Mouse (Mus musculus) lung, postnatal 0 days (tissue): ENCODE measurements around the gene Cyp11a1. TPM values are rescaled to one million over a fixed set of nuclear protein-coding genes. Genes with fewer than 3 reads are reported as not detected.

Experiments
- ATAC-seq: fragments of 200-750 bp; cut with Nextera tagmentation; 2 replicates; pipeline ENCODE4 v1.8.0; 2017; ENCODE audit warnings: moderate library complexity
- DNase-seq: peaks from one replicate; pipeline ENCODE4 v3.0.0-alpha.2; 2016; ENCODE audit warnings: low spot score
- H3K27ac ChIP-seq: fragments of 300-500 bp; sonication (generic); 2 replicates; pipeline ENCODE4 v1.5.1; 2014; ENCODE audit warnings: antibody characterized with exemption, mild to moderate bottlenecking, low read length, mixed read lengths
- H3K27me3 ChIP-seq: fragments of 300-500 bp; sonication (generic); replicated peaks from 2 replicates; pipeline ENCODE4 v1.6.1; 2014; ENCODE audit warnings: low read length, mixed read lengths; ENCODE audit not compliant: insufficient read depth
- H3K36me3 ChIP-seq: fragments of 300-500 bp; sonication (generic); 2 replicates; pipeline ENCODE4 v1.6.1; 2014; ENCODE audit warnings: low read length, mixed read lengths; ENCODE audit not compliant: insufficient read depth
- H3K4me1 ChIP-seq: fragments of 300-500 bp; sonication (generic); 2 replicates; pipeline ENCODE4 v1.6.1; 2014; ENCODE audit warnings: antibody characterized with exemption, low read depth, low read length, mixed read lengths; ENCODE audit not compliant: insufficient read depth
- H3K4me2 ChIP-seq: fragments of 300-500 bp; sonication (generic); replicated peaks from 2 replicates; pipeline ENCODE4 v1.6.1; 2014; ENCODE audit warnings: low read depth, mild to moderate bottlenecking, low read length, moderate library complexity, mixed read lengths
- H3K4me3 ChIP-seq: fragments of 300-500 bp; sonication (generic); 2 replicates; pipeline ENCODE4 v1.5.1; 2014; ENCODE audit warnings: low read depth, low read length
- H3K9ac ChIP-seq: fragments of 300-500 bp; sonication (generic); replicated peaks from 2 replicates; pipeline ENCODE4 v1.6.1; 2014; ENCODE audit warnings: low read depth, mild to moderate bottlenecking
- H3K9me3 ChIP-seq: fragments of 300-500 bp; sonication (generic); 2 replicates; pipeline ENCODE4 v1.6.1; 2016; ENCODE audit warnings: low read length, mixed read lengths
- CTCF ChIP-seq: IDR thresholded peaks from 2 replicates; pipeline ENCODE4 v1.5.1; 2016; ENCODE audit warnings: antibody characterized with exemption, mild to moderate bottlenecking
- EP300 ChIP-seq: IDR thresholded peaks from 2 replicates; pipeline ENCODE4 v1.6.1; 2016; ENCODE audit warnings: antibody characterized with exemption, mild to moderate bottlenecking, control low read depth
- WGBS: fragments of 180-500 bp; shearing (Covaris S2); extraction: QIAGEN DNeasy Blood & Tissue Kit; methylation state at CpG from one replicate; pipeline ENCODE4 v1.1.7; 2014; 5-methylcytosine and 5-hydroxymethylcytosine counted together
- polyA plus RNA-seq: library from polyadenylated mRNA; unstranded; fragments of >200 nt; fragmentation: Nextera tagmentation; extraction: Ambion mirVana; gene quantifications from 2 replicates; pipeline ENCODE4 v1.2.1, GENCODE M21; 2015

Cyp11a1 gene
- polyA plus RNA-seq, 1 experiment from 2014 or later = 1.2 TPM

DNA sequence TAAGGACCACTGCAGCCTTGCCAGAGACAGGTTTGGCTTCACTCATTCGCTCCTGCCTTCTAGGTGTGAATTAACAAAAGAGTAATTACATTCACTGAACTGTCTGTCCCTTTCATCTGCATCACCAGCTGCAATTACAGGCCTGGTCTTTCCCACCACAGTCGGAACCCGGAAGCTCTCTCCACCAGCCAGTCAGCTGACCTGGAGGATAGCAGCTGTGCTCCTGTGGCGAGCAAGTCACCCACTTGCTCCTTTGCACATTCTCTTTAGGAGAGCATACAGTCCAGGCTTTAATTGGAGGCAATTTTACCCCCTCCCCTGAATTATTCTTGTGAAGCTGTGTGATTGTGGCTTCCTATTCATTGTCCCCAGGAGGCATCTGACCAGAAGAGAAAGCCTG lies 39.4 kb downstream of the Cyp11a1 start:
- Histone ChIP-seq H3K9me3 (no peaks in the 10 kb centered on the region), H3K27ac (no peak overlapping the region), H3K4me1 (0 out of 2 replicates have a peak, but pooled peaks cover 3% of the 10 kb centered on the region), H3K36me3 (no peaks in the 10 kb centered on the region), H3K4me3 (no peak overlapping the region), H3K27me3 (no peaks in the 10 kb centered on the region), H3K9ac (no peak overlapping the region), H3K4me2 (no peak overlapping the region)
- ATAC-seq = no peak
- DNase-seq = no peak
- TF ChIP-seq CTCF (no peak), EP300 (no peak)
- 43% methylated on average over 4 of the region's 4 CpGs for WGBS

DNA sequence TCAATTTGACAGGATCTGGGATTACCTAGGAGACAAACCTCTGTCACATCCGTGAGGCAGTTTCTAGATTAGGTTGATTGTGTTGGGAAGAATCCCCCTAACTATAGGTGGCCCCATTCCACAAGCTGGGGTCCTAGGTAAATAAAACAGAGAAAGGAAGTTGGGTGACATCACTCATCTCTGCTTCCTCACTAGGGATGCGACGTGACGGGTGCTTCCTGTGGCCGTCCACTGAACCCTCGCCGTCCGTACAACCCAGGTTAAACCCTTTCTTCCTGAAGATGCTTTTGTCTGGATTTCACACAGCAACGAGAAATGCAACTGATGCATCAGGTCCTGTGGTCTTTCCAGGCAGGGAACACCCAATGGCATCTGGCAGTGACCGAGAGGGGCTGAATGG lies 40.9 kb downstream of the Cyp11a1 start:
- Histone ChIP-seq H3K4me3 (no peak overlapping the region), H3K36me3 (no peaks in the 10 kb centered on the region), H3K4me2 (no peak overlapping the region), H3K9ac (no peak overlapping the region), H3K4me1 (0 out of 2 replicates have a peak, but pooled peaks cover 3% of the 10 kb centered on the region), H3K27me3 (no peaks in the 10 kb centered on the region), H3K27ac (no peak overlapping the region), H3K9me3 (no peaks in the 10 kb centered on the region)
- TF ChIP-seq EP300 (peak; percentile 60), CTCF (no peak)
- peak; percentile 63 for ATAC-seq
- no peak for DNase-seq
- WGBS = 51% methylated on average over 10 of the region's 10 CpGs

DNA sequence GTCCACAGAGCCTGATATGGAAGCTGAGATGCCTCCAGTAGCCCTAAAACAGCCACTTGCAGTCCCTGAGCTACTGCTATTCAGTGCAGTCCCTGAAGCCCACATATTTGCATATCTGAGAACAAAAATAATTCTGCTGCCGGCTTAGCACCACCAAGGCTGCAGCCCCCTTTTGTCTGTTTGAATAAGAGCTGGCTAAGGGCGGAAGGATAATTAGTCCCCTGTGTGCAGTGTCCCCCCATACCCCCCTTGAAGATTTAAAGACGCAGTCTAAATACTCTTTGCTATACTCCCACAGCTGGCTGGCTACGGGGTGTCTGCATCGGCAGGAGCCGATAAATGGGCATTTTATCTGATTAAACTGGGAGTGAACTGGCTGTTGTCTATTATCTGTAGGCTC lies 42.4 kb downstream of the Cyp11a1 start:
- 13% methylated on average over 6 of the region's 6 CpGs for WGBS
- Histone ChIP-seq H3K9me3 (no peaks in the 10 kb centered on the region), H3K9ac (no peak overlapping the region), H3K4me2 (no peak overlapping the region), H3K27ac (no peak overlapping the region), H3K4me1 (0 out of 2 replicates have a peak, but pooled peaks cover 3% of the 10 kb centered on the region), H3K27me3 (no peaks in the 10 kb centered on the region), H3K4me3 (no peak overlapping the region), H3K36me3 (no peaks in the 10 kb centered on the region)
- DNase-seq (no peak), ATAC-seq (no peak)
- TF ChIP-seq CTCF (no peak), EP300 (no peak)

DNA sequence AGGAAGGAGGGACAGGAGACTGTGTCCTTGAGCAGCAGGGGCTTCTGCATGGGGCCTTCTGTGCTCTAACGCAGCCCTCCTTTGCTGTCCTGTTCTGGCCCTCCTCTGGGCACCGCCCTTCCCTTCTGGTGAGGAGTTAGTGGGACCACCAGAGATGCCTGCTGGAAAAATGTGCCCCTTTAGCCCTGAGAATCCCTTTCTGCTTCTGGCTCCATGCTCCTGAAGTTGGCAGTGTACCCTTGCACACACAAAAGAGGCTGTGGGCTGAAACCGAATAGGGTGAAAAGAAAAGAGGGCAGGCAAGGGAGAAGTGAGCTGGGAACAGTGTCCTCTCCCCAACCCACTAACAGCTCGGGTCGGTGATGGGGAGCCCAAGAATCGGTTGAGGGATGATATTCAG lies 43.0 kb downstream of the Cyp11a1 start:
- no peak overlapping the region for H3K4me3 ChIP-seq
- no peak for DNase-seq
- TF ChIP-seq EP300 = no peak
- no peak for TF ChIP-seq CTCF
- ATAC-seq = no peak
- no peaks in the 10 kb centered on the region for H3K27me3 ChIP-seq
- WGBS = 64% methylated on average over 6 of the region's 6 CpGs
- H3K9ac ChIP-seq = no peak overlapping the region
- H3K4me2 ChIP-seq = no peak overlapping the region
- no peaks in the 10 kb centered on the region for H3K9me3 ChIP-seq
- H3K4me1 ChIP-seq = 0 out of 2 replicates have a peak, but pooled peaks cover 3% of the 10 kb centered on the region
- H3K27ac ChIP-seq = no peak overlapping the region
- H3K36me3 ChIP-seq = no peaks in the 10 kb centered on the region

DNA sequence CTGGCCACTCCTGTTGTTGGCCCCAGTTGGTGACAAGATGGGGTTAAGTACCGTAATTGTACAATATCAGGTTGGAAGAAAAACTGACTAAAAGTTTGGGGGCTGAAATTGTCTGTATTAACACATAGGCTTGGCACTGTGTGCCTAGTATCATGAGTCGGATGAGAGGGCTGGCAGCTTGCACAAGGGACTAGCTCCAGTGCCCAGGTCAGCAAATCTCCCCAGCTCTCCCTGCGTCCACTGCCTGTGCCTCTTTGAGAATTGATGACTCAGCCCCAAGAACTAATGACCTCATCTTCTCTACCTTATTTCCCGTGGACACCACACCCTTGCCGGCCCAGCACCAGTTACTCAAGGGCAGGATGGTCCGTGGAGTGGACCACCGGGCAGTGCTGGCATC lies 43.6 kb downstream of the Cyp11a1 start:
- Histone ChIP-seq H3K4me1 (0 out of 2 replicates have a peak, but pooled peaks cover 3% of the 10 kb centered on the region), H3K4me3 (no peak overlapping the region), H3K36me3 (no peaks in the 10 kb centered on the region), H3K27ac (no peak overlapping the region), H3K9me3 (no peaks in the 10 kb centered on the region), H3K9ac (no peak overlapping the region), H3K4me2 (no peak overlapping the region), H3K27me3 (no peaks in the 10 kb centered on the region)
- WGBS = 53% methylated on average over 7 of the region's 7 CpGs
- no peak for ATAC-seq
- DNase-seq = no peak
- no peak for TF ChIP-seq EP300
- TF ChIP-seq CTCF = no peak

DNA sequence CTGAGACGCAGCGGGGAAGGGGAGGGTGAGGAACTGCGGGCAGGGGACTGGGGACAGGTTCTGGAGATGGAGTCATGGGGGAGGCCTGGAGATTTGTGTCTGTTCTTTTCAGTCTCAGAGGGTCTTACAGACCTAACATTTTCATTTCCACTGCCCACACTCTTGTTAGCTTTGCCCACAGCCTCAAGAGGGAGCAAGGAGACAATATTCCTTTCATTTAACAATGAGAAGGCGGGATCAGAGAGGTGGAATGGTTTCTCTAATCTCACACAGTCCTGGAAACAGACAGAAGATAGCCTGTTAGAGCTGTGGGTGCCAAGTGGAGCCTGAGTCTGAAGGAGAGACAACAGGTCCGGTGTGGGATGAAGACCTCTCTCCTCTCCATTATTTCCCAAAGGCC lies 45.7 kb downstream of the Cyp11a1 start:
- Histone ChIP-seq H3K4me1 (0 out of 2 replicates have a peak, but pooled peaks cover 3% of the 10 kb centered on the region), H3K9ac (no peak overlapping the region), H3K36me3 (no peaks in the 10 kb centered on the region), H3K4me2 (no peak overlapping the region), H3K4me3 (no peak overlapping the region), H3K27me3 (no peaks in the 10 kb centered on the region), H3K27ac (no peak overlapping the region), H3K9me3 (no peaks in the 10 kb centered on the region)
- ATAC-seq (no peak), DNase-seq (no peak)
- TF ChIP-seq CTCF = peak; percentile 38; the same call in 1 of the 2 replicates
- no peak for TF ChIP-seq EP300
- 25% methylated on average over 5 of the region's 5 CpGs for WGBS

DNA sequence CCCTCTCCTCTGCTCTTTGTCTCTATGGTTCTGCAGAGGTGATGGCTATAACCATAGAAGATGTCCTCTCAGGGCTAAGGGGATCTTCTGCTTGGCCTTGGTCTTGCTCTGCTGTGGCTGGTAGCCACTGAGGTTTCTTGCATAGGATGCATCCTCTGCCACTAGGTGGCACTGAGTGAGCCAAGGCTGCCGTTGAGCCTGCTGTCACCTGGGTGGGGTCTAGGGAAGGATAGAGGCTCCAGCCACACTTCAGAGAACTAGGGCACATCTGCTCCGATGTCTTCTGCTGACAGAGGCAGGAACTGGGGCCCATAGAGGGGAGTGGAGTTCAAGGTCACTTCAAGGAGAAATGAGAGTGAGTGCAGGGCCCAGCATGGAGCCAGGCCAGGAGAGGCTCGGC lies 46.9 kb downstream of the Cyp11a1 start:
- Histone ChIP-seq H3K27ac (no peak overlapping the region), H3K4me1 (no peaks in the 10 kb centered on the region), H3K36me3 (no peaks in the 10 kb centered on the region), H3K9ac (no peak overlapping the region), H3K9me3 (no peaks in the 10 kb centered on the region), H3K4me3 (no peak overlapping the region), H3K4me2 (no peak overlapping the region), H3K27me3 (no peaks in the 10 kb centered on the region)
- peak; percentile 56 for DNase-seq
- ATAC-seq = no peak
- peak; percentile 85 for TF ChIP-seq CTCF
- no peak for TF ChIP-seq EP300
- WGBS = 22% methylated on average over 3 of the region's 3 CpGs
